Mouse (Mus musculus): ENCODE measurements around the gene Setd4.

Setd4 gene

GRCm38 (mm10) chr16:93592711-93593110 lies 11.2 kb downstream of the Setd4 start:
- no peak for DNase-seq (ENCODE audit: low read depth, low spot score)

DNA sequence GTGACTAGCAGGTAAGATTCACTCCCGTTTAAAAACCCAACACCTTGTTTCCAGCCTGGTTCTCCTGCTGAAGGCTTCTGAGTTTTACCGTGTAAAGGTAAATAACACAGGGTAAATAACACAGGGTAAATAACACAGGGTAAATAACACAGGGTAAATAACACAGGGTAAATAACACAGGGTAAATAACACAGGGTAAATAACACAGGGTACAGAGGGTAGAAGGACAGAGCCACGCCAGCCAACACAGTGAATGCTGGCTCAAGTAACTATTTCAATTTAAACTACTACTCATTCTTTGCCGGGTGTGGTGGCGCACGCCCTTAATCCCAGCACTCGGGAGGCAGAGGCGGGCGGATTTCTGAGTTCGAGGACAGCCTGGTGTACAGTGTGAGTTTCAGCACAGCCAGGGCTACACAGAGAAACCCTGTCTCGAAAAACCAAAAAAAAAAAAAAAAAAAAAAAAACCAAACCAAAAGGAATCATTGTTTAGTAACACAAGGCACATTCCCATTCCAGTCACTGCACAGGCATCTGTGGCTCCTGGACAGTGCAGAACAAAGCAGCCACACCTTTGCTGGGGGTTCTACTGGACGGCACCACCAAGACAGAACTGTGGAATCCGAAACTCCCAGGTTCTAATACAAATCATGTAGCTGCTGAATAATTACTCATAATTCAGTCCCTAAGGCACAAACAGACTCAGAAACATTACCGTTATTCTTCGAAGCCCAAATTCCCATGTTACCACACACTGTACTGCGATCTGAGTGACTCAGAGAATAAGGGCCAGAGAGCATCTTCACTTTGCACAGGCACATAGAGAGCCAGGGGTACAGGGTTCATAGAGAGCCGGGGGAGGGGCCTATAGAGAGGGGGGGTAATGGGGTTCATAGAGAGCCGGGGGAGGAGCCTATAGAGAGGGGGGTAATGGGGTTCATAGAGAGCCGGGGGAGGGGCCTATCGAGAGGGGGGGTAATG lies 12.1 kb downstream of the Setd4 start:
- DNase-seq (ENCODE audit: low read depth, low spot score), result no peak

- no peak for DNase-seq (ENCODE audit: low read depth, low spot score)
Measured at GRCm38 (mm10) chr16:93590915-93591314, 12.9 kb downstream of the Setd4 start.

DNA sequence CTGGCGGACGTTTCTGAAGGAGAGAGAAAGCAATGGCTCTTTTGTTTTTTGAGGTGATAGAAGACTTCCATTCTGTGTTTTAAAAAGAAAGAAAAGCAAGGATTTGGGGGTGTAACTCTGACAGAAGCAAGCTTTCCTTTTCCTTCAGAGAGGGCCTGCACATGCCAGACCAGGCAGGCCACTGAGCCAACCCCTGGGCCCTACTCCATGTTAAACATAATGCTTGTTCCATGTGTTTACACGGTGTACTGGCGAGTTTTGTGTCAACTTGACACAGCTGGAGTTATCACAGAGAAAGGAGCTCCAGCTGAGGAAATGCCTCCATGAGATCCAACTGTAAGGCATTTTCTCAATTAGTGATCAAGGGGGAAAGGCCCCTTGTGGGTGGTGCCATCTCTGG lies 15.6 kb downstream of the Setd4 start:
- DNase-seq (ENCODE audit: low read depth, low spot score), result no peak

DNA sequence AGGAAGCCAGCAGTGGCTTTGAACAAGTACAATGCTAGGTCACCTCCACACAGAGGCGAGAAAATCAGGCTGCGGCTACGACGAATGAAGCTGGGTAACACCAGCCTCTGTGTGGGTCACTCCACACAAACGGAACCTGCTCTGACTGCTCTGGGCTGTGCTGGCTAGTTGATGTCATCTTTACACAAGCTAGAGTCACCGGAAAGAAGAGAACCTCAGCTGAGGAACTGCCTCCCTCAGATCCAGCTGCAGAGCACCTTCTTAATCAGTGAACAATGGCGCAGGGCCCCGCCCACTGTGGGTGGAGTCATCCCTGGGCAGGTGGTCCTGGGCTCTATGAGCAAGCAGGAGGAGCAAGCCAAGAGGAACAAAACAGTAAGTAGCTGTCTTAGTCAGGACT lies 17.5 kb downstream of the Setd4 start:
- no peak for DNase-seq (ENCODE audit: low read depth, low spot score)

DNA sequence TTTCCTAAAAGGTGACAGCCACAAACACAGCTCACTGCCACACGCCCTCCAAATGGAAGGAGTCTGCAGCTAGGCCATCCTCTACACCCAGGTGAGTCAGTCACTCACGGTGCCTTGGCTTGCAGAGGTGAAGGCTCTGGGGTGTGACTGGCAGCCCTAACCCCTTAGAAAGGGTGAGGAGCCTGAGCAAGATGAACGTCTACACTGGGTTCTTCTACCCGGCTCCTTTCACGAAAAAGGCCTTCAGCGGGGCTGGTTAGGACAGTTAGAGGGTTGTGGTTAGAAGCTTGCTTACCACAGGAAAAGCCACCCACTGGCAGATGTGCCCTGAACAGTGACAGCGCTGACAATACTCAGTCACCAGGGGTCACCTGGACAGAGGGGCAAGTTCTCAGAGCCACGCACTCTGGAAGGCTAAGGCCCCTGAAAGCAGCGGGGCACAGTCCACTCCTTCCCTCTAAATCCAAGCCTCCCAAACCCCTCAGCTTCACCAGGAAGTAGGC lies 18.1 kb downstream of the Setd4 start:
- no peak for DNase-seq (ENCODE audit: low read depth, low spot score)

DNA sequence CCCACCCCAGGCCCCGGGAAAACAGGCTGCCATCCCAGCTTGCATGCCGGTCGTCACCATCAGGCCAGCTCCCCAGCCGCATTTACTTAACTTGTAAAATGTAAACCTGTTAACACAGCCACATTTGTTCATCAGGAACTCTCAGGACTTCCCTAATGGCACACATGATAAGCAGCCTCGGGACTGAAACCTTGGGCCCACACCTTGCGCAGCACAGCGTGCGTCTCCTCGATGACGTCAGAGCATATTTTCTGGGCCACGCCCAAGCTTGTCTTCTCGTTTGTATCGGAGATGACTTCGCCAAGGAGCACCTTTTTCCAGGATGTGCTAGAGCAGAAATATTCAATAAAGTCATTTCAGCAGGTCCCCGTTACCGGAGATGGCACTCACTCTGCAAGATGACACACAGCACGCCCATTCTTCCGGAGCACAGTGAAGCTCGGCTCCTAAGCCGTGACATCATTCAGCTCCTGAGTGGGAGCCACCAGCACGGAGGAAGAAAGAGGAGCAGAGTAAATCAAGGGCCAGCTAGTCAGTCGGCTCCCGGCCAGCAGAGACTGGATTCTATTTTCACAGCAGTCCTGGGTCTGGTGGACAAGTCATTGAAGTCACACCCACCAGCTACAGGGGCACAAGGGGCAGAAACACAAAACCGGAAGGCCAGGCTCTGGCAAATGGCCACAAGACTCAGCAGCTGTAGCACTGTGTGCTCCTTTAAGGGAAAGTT lies 18.7 kb downstream of the Setd4 start:
- DNase-seq (ENCODE audit: low read depth, low spot score), result no peak

DNA sequence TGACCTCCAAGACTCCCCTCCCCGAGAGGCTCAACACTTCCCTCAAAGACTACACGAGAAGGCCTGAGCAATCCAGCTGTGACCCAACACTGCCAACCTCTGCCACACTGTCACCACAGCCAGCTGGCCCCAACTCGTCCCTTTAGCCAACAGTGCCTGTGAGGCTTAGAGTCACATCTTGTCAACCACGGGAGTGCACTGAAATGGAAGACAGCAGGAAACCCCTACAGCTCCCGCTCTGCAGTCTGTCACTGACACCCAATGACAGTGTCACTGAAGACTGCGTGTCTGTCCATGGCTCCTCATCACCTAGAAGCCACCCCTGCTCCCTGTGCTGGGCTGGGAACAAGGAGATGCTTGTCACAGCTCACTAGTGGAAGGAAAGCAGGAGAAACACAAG lies 22.7 kb downstream of the Setd4 start:
- DNase-seq (ENCODE audit: low read depth, low spot score), result no peak

DNA sequence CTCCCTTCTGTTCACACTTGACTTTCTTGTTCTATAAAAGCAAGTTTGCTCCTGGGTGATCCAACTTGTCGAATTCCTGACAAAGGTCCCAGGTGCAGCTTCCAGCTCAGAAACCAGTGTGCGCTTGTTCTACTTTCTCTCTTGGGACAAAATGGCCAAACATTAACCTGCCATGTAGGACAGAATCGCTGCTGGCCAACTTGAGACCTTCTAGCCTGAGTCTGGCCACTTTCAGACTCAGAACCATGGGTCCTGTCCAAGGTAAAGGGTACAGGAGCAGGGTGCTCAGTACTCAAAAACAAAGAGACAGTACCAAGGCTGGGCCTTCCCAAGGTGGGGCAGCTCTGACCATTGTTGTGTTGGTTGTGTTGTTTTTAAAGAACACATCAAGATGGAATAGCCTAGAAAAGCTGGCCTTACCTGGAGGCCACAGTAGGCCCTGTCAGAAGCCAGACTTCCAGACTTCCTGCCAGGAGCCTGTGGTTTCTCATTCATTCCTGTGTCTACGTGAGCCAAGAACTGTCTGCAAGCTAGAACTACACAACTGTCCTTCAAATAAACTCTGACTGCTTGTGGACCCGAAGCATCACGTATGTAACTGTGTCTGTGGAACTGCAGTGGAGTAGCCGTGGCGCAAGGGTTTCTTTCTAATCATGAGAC lies 25.4 kb downstream of the Setd4 start:
- DNase-seq (ENCODE audit: low read depth, low spot score), result no peak

DNA sequence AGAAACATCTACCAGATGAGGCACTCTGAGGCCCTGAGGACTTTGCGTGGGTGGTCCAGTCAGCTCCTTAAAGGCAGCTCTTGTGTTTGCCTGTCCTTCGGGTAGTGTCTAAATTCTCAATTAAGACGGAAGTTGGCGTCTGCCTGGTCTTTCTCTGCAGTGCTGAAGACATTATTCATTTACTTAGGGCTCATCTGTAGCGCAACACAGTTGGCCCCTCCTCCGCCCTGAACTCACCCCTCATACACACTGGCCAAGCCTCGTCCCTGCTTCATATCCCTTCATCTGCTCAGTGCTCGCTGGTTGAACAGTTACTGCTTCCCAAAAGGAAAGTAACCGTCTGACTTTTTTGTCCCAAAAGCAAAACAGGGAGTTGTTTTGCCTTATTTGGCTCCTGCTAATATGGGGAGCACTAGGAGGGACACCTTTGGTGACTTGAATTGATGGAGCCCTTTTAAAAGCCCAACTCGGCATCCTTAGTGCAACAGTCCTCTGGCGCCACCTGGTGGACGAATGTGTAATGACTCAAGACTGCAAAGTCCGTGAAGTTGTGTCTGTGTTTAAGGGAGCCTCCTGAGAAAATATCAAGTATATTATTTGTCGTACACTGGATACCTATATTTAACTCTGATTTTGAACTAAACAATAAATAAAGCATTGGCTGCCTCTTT lies 27.3 kb downstream of the Setd4 start:
- DNase-seq (ENCODE audit: low read depth, low spot score), result peak; percentile 82

GRCm38 (mm10) chr16:93575574-93575973 lies 28.3 kb downstream of the Setd4 start:
- DNase-seq (ENCODE audit: low read depth, low spot score), result no peak

GRCm38 (mm10) chr16:93574521-93575191 lies 29.2 kb downstream of the Setd4 start:
- DNase-seq (ENCODE audit: low read depth, low spot score), result no peak

DNA sequence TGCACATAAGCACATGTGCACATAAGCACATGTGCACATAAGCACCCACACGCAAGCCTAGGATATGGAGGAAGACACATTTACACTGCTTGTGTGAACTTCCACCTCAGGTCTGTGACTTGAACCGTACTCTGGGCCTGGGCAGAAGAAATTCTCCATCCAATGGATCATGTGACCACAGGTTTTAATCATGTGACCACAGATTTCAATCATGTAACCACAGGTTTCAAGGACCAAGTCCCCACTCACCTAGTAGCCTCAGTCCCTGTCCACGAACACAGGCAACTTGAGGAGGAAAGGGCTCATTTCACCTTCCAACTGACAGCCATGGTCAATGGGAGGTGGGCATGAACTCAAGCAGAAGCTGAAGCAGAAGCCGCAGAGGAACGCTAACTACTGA lies 30.4 kb downstream of the Setd4 start:
- DNase-seq (ENCODE audit: low read depth, low spot score), result no peak

GRCm38 (mm10) chr16:93572383-93572782 lies 31.5 kb downstream of the Setd4 start:
- no peak for DNase-seq (ENCODE audit: low read depth, low spot score)

DNA sequence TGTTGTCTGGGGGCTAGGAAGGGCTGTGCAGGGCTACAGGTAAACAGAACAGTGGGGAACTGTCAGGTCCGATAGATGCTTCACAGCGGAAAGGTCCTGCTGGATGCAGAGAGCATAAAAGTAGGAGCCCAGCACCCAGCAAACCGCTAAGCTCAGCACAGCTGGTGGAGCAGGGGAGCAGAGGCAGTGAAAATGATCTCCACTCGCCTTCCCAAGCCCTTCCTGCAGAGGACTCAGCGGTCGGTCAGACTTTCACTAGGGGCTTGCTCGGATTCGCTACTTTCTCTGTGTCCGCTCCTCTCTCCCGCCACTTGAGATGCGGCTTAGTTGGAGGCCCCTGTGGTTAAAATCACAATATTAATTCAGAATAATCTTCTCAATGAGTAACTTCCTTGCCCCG lies 45.4 kb downstream of the Setd4 start:
- DNase-seq (ENCODE audit: low read depth, low spot score), result no peak

- DNase-seq (ENCODE audit: low read depth, low spot score), result no peak
Measured at GRCm38 (mm10) chr16:93557646-93558045, 46.2 kb downstream of the Setd4 start.

DNA sequence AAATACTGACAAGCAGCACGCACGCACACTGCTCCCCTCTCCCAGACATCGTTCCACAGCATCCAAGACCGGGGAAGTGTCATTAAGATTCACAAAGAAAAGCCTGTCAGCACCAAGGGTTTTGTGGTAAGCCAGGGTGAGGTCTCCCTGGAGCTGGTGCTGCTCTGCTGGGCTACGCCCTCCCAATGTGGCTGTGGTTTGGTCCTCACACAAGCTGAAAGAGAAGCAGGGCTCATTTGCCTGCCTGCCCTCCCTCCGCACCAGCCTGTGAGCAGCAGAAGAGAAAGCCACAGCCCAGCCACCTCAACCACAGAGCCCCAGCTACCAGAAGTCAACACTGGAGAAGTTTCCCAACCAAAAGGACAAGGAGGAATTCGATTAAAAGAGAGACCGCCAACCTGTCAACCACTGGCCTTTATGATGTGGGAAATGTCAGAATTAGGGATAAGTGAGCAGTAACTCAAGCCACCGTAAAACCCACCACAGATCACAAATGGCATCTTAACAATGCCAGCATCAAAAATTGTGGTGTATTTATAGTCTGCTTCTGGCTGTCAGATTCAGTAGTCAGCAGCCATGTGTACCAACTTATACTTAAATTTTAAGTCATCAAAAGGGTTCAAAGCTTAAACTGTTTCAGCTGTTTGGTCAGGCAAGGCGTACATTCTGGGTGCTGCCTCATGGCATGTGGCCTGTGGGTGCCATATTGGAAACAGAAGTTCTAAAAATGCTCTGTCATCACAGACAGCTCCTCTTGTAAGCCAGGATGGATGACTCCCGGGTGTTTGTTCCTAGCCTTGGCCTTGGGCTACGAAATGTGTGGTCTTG lies 51.0 kb downstream of the Setd4 start:
- DNase-seq (ENCODE audit: low read depth, low spot score), result no peak

- no peak for DNase-seq (ENCODE audit: low read depth, low spot score)
Measured at GRCm38 (mm10) chr16:93549287-93549686, 54.6 kb downstream of the Setd4 start.

GRCm38 (mm10) chr16:93548045-93548444 lies 55.8 kb downstream of the Setd4 start:
- no peak for DNase-seq (ENCODE audit: low read depth, low spot score)

GRCm38 (mm10) chr16:93547122-93547521 lies 56.7 kb downstream of the Setd4 start:
- DNase-seq (ENCODE audit: low read depth, low spot score), result no peak
